ENCODE assay signal across 27 mouse cellular contexts in the genomic region with DNA sequence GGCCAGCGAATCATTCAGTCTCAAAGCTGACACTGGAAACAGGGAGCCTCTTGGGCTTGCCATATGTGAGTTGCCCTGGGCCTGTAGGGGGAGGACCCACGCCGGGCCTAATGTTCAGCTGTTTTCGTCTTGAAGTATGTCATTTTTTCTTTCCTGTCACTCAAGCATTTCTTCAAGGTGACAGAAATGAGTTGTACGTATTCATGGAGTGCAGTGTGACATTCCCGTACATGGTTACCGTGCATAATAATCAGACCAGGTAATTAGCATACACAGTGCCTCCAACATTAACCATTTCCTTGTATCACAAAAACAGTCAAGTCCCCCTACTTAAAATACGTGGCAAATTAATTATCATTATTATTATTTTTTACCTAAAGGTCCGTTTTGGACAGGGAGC. TPM values are rescaled to one million over a fixed set of nuclear protein-coding genes. Genes with fewer than 3 reads are reported as not detected.
"Had no signal": no experiment of that assay in that cellular context is flagged by ENCODE, and none has a peak within 500 bp of the region (broad histone marks: within the 10 kb centered on the region; RNA-seq: fewer than 3 reads in every experiment).

No protein-coding gene starts in this region.

- H3K4me2 ChIP-seq: limb, embryonic 13.5 days; liver, embryonic 12.5 days; liver, embryonic 15.5 days; lung, embryonic 15.5 days; midbrain, embryonic 15.5 days; neural tube, embryonic 12.5 days; neural tube, embryonic 15.5 days; stomach, embryonic 15.5 days had no signal

- H3K36me3 ChIP-seq: liver, embryonic 12.5 days; liver, embryonic 15.5 days; lung, embryonic 15.5 days; midbrain, embryonic 10.5 days; midbrain, embryonic 15.5 days; neural tube, embryonic 12.5 days; neural tube, embryonic 15.5 days; stomach, embryonic 15.5 days had no signal

- H3K4me3 ChIP-seq: limb, embryonic 13.5 days; liver, embryonic 12.5 days; liver, embryonic 15.5 days; lung, embryonic 15.5 days; megakaryocyte, embryonic 14.5 days; midbrain, embryonic 10.5 days; midbrain, embryonic 15.5 days; neural tube, embryonic 12.5 days; neural tube, embryonic 15.5 days; stomach, embryonic 15.5 days had no signal

- ATAC-seq: liver, embryonic 12.5 days; midbrain, embryonic 15.5 days had no signal

- H3K27ac ChIP-seq: limb, embryonic 13.5 days; liver, embryonic 12.5 days; liver, embryonic 15.5 days; lung, embryonic 15.5 days; midbrain, embryonic 10.5 days; midbrain, embryonic 15.5 days; neural tube, embryonic 12.5 days; neural tube, embryonic 15.5 days; stomach, embryonic 15.5 days had no signal

- H3K9me3 ChIP-seq: limb, embryonic 13.5 days; liver, embryonic 15.5 days; lung, embryonic 15.5 days; midbrain, embryonic 10.5 days; midbrain, embryonic 15.5 days; neural tube, embryonic 12.5 days; neural tube, embryonic 15.5 days; stomach, embryonic 15.5 days had no signal

- H3K9ac ChIP-seq: limb, embryonic 13.5 days; liver, embryonic 12.5 days; liver, embryonic 15.5 days; lung, embryonic 15.5 days; midbrain, embryonic 15.5 days; neural tube, embryonic 12.5 days; neural tube, embryonic 15.5 days; stomach, embryonic 15.5 days had no signal

- H3K4me1 ChIP-seq: liver, embryonic 12.5 days; liver, embryonic 15.5 days; lung, embryonic 15.5 days; megakaryocyte, embryonic 14.5 days; neural tube, embryonic 12.5 days had no signal

- DNase-seq: kidney, adult 9 months; kidney, postnatal 14 days; kidney, postnatal 4 days; left cerebral cortex, postnatal 4 days; liver; lung, adult 18-20 months; lung, postnatal 10 days; lung, postnatal 36 days; retina, postnatal 1 day; right cerebral cortex, postnatal 25 days; spleen, adult 18-20 months; thymus, adult 18-20 months; thymus, postnatal 4 days had no signal

RNA-seq across cellular contexts. Expression of a gene that starts 35.1 kb away (rescaled TPM):
- total RNA-seq: layer of hippocampus, postnatal 14 days; left cerebral cortex, adult 8-10 months; left cerebral cortex, postnatal 14 days; left cerebral cortex, postnatal 4 days had no signal
- polyA plus RNA-seq: kidney, embryonic 16.5 days; limb, embryonic 13.5 days; liver, embryonic 12.5 days; liver, embryonic 15.5 days; lung, embryonic 15.5 days; stomach, embryonic 15.5 days had no signal
